Mouse (Mus musculus) MEL (cell line): ENCODE data around the gene Mag. TPM values are rescaled to one million over a fixed set of nuclear protein-coding genes. Genes with fewer than 3 reads are reported as not detected.
"Not testable (repeated sequence)": the region's sequence is repeated elsewhere in the genome, so short reads cannot be mapped to it uniquely, and the experiment has no call there.

ENCODE experiments used
- DNase-seq: peaks from one replicate; pipeline ENCODE4 v3.0.0; 2011; ENCODE audit warnings: low read depth, low spot score
- H3K27ac ChIP-seq: 2 replicates; pipeline ENCODE4 v1.5.1; 2012; ENCODE audit warnings: low read depth, mild to moderate bottlenecking, control low read depth, low read length, moderate library complexity; ENCODE audit not compliant: control insufficient read depth
- H3K27me3 ChIP-seq, 2 experiments: fragments of 150-350 bp in 1 of 2; sonication (generic) in 1 of 2; 2 replicates each; pipeline ENCODE4 v1.6.1; 2012; ENCODE audit warnings: low read length in 2 of 2, mild to moderate bottlenecking in 2 of 2, improper control_type of control experiment in 1 of 2, moderate library complexity in 1 of 2; ENCODE audit not compliant: insufficient read depth in 2 of 2, control insufficient read depth in 1 of 2
- H3K36me3 ChIP-seq, 2 experiments: 2 replicates each; pipeline ENCODE4 v1.6.1; 2012 to 2014; ENCODE audit warnings: low read length in 2 of 2, improper control_type of control experiment in 1 of 2, inconsistent platforms in 1 of 2, mild to moderate bottlenecking in 1 of 2; ENCODE audit not compliant: insufficient read depth in 2 of 2, control insufficient read depth in 1 of 2
- H3K4me1 ChIP-seq, 2 experiments: fragments of 150-350 bp in 1 of 2; sonication (generic) in 1 of 2; 2 replicates each; pipeline ENCODE4 v1.6.1; 2012; ENCODE audit warnings: low read length in 2 of 2, improper control_type of control experiment in 1 of 2, mild to moderate bottlenecking in 1 of 2; ENCODE audit not compliant: insufficient read depth in 2 of 2, control insufficient read depth in 1 of 2
- H3K4me3 ChIP-seq, 2 experiments: fragments of 150-350 bp in 1 of 2; sonication (generic) in 1 of 2; 2 replicates each; pipeline ENCODE4 v1.5.1; 2012; ENCODE audit warnings: low read depth in 2 of 2, low read length in 2 of 2, mild to moderate bottlenecking in 2 of 2, moderate library complexity in 2 of 2, control low read depth in 1 of 2, improper control_type of control experiment in 1 of 2; ENCODE audit not compliant: control insufficient read depth in 1 of 2, insufficient read depth in 1 of 2
- H3K79me2 ChIP-seq: 2 replicates; pipeline ENCODE4 v1.6.1; 2012; ENCODE audit warnings: mild to moderate bottlenecking, low read length, moderate library complexity; ENCODE audit not compliant: control insufficient read depth, poor library complexity, insufficient read depth
- H3K9ac ChIP-seq: 2 replicates; pipeline ENCODE4 v1.6.1; 2012; ENCODE audit warnings: low read depth, mild to moderate bottlenecking, control low read depth, low read length, moderate library complexity; ENCODE audit not compliant: control insufficient read depth, poor library complexity, severe bottlenecking
- H3K9me3 ChIP-seq: fragments of 150-350 bp; sonication (generic); replicated peaks from 2 replicates; pipeline ENCODE4 v1.6.1; 2012; ENCODE audit warnings: mild to moderate bottlenecking, low read length, improper control_type of control experiment, moderate library complexity; ENCODE audit not compliant: insufficient read depth
- E2F4 ChIP-seq: IDR thresholded peaks from 2 replicates; pipeline ENCODE4 v1.6.1; 2011; ENCODE audit warnings: low read depth, low read length, improper control_type of control experiment, borderline replicate concordance
- GATA1 ChIP-seq: IDR thresholded peaks from 2 replicates; pipeline ENCODE4 v1.6.1; 2011; ENCODE audit warnings: low read depth, low read length, improper control_type of control experiment
- JUND ChIP-seq: IDR thresholded peaks from 2 replicates; pipeline ENCODE4 v1.6.1; 2011; ENCODE audit warnings: low read depth, mild to moderate bottlenecking, improper control_type of control experiment, low read length
- KAT2A ChIP-seq: conservative IDR thresholded peaks from 2 replicates; pipeline ENCODE4 v1.6.1; 2012; ENCODE audit warnings: low read depth, low read length, improper control_type of control experiment, inconsistent platforms
- NRF1 ChIP-seq: IDR thresholded peaks from 2 replicates; pipeline ENCODE4 v1.6.1; 2014; ENCODE audit warnings: low read depth, mild to moderate bottlenecking, inconsistent platforms, low read length, improper control_type of control experiment, moderate library complexity; ENCODE audit not compliant: poor library complexity, insufficient read depth, severe bottlenecking
- POLR2AphosphoS5 ChIP-seq: IDR thresholded peaks from 2 replicates; pipeline ENCODE4 v1.6.1; 2012; ENCODE audit warnings: low read depth, borderline replicate concordance, mild to moderate bottlenecking, inconsistent platforms, low read length, moderate library complexity, mixed read lengths
- RCOR1 ChIP-seq: IDR thresholded peaks from 2 replicates; pipeline ENCODE4 v1.6.1; 2012; ENCODE audit warnings: low read depth, mild to moderate bottlenecking, inconsistent platforms, low read length, improper control_type of control experiment
- SMC3 ChIP-seq: IDR thresholded peaks from 2 replicates; pipeline ENCODE4 v1.6.1; 2011; ENCODE audit warnings: low read depth, low read length, improper control_type of control experiment
- UBTF ChIP-seq: IDR thresholded peaks from 2 replicates; pipeline ENCODE4 v1.6.1; 2012; ENCODE audit warnings: low read depth, mild to moderate bottlenecking, inconsistent platforms, low read length, improper control_type of control experiment, moderate library complexity, borderline replicate concordance; ENCODE audit not compliant: insufficient read depth
- USF2 ChIP-seq, 2 experiments: IDR thresholded peaks; 2 replicates each; pipeline ENCODE4 v1.6.1; 2011 to 2012; ENCODE audit warnings: improper control_type of control experiment in 2 of 2, low read length in 2 of 2, borderline replicate concordance in 1 of 2, inconsistent platforms in 1 of 2, low read depth in 1 of 2, mild to moderate bottlenecking in 1 of 2; ENCODE audit not compliant: insufficient read depth in 1 of 2
- ZMIZ1 ChIP-seq: IDR thresholded peaks from 2 replicates; pipeline ENCODE4 v1.6.1; 2012; ENCODE audit warnings: low read depth, mild to moderate bottlenecking, inconsistent platforms, low read length, improper control_type of control experiment, moderate library complexity
- ZNF384 ChIP-seq: IDR thresholded peaks from 2 replicates; pipeline ENCODE4 v1.6.1; 2012; ENCODE audit warnings: low read depth, mild to moderate bottlenecking, inconsistent platforms, low read length, improper control_type of control experiment
- polyA plus RNA-seq, 2 experiments: library from polyadenylated mRNA; stranded (reverse) in 1 of 2; unstranded in 1 of 2; fragments of >175 nt in 1 of 2; fragments of >200 nt in 1 of 2; gene quantifications; 2 replicates each; pipeline versions ENCODE4 v1.2.1 to v1.2.4; 2012; ENCODE audit warnings: low replicate concordance in 2 of 2, low read depth in 1 of 2; ENCODE audit not compliant: insufficient read length in 2 of 2, insufficient read depth in 1 of 2, missing spikeins in 1 of 2
- total RNA-seq: library from RNA; depleted of rRNA; stranded (reverse); fragments of 300-350 nt; gene quantifications from 2 replicates; pipeline ENCODE4 v1.2.3, GENCODE M21; 2012

Mag gene
- total and polyA plus RNA-seq, 3 experiments = not detected

DNA sequence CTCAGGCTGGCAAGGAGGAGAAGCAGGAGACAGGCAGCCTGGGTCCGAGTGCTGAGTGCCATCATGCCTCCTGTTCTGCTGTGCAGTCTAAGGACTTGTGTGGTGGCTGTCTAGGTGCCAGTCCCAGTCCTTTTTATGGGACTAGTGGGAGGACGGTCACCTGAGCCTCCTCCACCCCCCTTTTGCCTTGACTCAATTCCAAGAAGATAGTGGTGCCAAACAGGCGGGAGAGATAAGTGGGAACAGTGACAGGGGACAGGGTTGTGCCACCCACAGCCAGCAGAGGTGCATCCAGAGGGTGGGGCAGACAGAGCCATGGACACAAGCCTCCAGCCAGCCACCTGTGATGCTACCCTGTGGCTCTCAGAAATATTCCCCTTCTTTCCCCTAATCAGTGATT is 9.4 kb upstream of the Mag start:
- TF ChIP-seq E2F4 (no peak), GATA1 (no peak), NRF1 (no peak), RCOR1 (no peak), JUND (no peak), UBTF (no peak), KAT2A (no peak)

GRCm38 (mm10) chr7:30922490-30922889 is 7.8 kb upstream of the Mag start:
- not testable (repeated sequence) for H3K27ac ChIP-seq

More for the DNA sequence above, 9.4 kb upstream of the Mag start:
- Histone ChIP-seq H3K4me3 (no peak overlapping the region), H3K4me1 (no peaks in the 10 kb centered on the region), H3K79me2 (no peaks in the 10 kb centered on the region), H3K9me3 (no peaks in the 10 kb centered on the region), H3K27me3 (peaks cover 5 to 7% of the 10 kb centered on the region in 2 experiments), H3K36me3 (no peaks in the 10 kb centered on the region), H3K9ac (no peak overlapping the region), H3K27ac (no peak overlapping the region)
- no peak for DNase-seq

DNA sequence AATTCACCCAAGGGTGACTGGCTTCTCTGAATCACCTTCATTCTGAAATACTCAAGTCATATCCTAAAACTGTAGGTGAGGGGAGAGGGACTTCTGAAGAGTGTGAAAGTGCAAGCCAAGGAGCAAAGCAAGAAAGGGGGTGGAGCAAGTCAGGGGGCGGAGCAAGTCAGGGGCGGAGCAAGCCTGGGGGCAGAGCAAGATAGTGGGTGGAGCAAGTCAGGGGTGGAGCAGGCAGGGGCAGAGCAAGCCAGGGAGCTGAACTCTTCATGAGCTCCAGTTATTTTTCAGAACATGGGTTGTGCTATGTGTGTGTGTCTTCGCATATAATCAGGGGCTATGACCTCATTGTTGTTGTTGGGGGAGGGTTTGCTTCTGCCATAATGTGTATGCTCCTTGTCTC is 5.5 kb upstream of the Mag start:
- Histone ChIP-seq H3K4me1 (no peaks in the 10 kb centered on the region), H3K36me3 (no peaks in the 10 kb centered on the region), H3K9ac (no peak overlapping the region), H3K9me3 (no peaks in the 10 kb centered on the region), H3K79me2 (no peaks in the 10 kb centered on the region), H3K4me3 (no peak overlapping the region), H3K27me3 (peaks cover 7 to 8% of the 10 kb centered on the region in 2 experiments), H3K27ac (no peak overlapping the region)
- DNase-seq = peak; percentile 64
- TF ChIP-seq ZMIZ1 = no peak

More at GRCm38 (mm10) chr7:30922490-30922889, 7.8 kb upstream of the Mag start:
- H3K4me3 ChIP-seq, H3K79me2 ChIP-seq, H3K4me1 ChIP-seq, H3K27me3 ChIP-seq, DNase-seq, H3K9me3 ChIP-seq, H3K36me3 ChIP-seq, H3K9ac ChIP-seq: not testable (repeated sequence)

GRCm38 (mm10) chr7:30917219-30917618 is 2.5 kb upstream of the Mag start:
- Histone ChIP-seq H3K27ac (no peak overlapping the region), H3K36me3 (no peaks in the 10 kb centered on the region), H3K27me3 (peaks cover 5 to 9% of the 10 kb centered on the region in 2 experiments), H3K4me1 (no peaks in the 10 kb centered on the region), H3K79me2 (no peaks in the 10 kb centered on the region), H3K9me3 (no peaks in the 10 kb centered on the region), H3K9ac (no peak overlapping the region), H3K4me3 (no peak overlapping the region)
- no peak for DNase-seq
- TF ChIP-seq POLR2AphosphoS5 (no peak), ZMIZ1 (no peak), JUND (no peak), SMC3 (no peak), ZNF384 (no peak), USF2 (IDR thresholded peaks at IDR 0.05; ENCODE audit: borderline replicate concordance in 1 of 2, insufficient read depth in 1 of 2, low read depth in 1 of 2, low read length in 2 of 2) (no peak)
